Mouse (Mus musculus) MEL (cell line): ENCODE results near the gene Adamtsl1. TPM values are rescaled to one million over a fixed set of nuclear protein-coding genes. Genes with fewer than 3 reads are reported as not detected.

ENCODE experiments used
- DNase-seq: peaks from one replicate; pipeline ENCODE4 v3.0.0; 2011; ENCODE audit warnings: low read depth, low spot score
- H3K27ac ChIP-seq: 2 replicates; pipeline ENCODE4 v1.5.1; 2012; ENCODE audit warnings: low read depth, mild to moderate bottlenecking, control low read depth, low read length, moderate library complexity; ENCODE audit not compliant: control insufficient read depth
- H3K27me3 ChIP-seq, 2 experiments: fragments of 150-350 bp in 1 of 2; sonication (generic) in 1 of 2; 2 replicates each; pipeline ENCODE4 v1.6.1; 2012; ENCODE audit warnings: low read length in 2 of 2, mild to moderate bottlenecking in 2 of 2, improper control_type of control experiment in 1 of 2, moderate library complexity in 1 of 2; ENCODE audit not compliant: insufficient read depth in 2 of 2, control insufficient read depth in 1 of 2
- H3K36me3 ChIP-seq, 2 experiments: 2 replicates each; pipeline ENCODE4 v1.6.1; 2012 to 2014; ENCODE audit warnings: low read length in 2 of 2, improper control_type of control experiment in 1 of 2, inconsistent platforms in 1 of 2, mild to moderate bottlenecking in 1 of 2; ENCODE audit not compliant: insufficient read depth in 2 of 2, control insufficient read depth in 1 of 2
- H3K4me1 ChIP-seq, 2 experiments: fragments of 150-350 bp in 1 of 2; sonication (generic) in 1 of 2; 2 replicates each; pipeline ENCODE4 v1.6.1; 2012; ENCODE audit warnings: low read length in 2 of 2, improper control_type of control experiment in 1 of 2, mild to moderate bottlenecking in 1 of 2; ENCODE audit not compliant: insufficient read depth in 2 of 2, control insufficient read depth in 1 of 2
- H3K4me3 ChIP-seq, 2 experiments: fragments of 150-350 bp in 1 of 2; sonication (generic) in 1 of 2; 2 replicates each; pipeline ENCODE4 v1.5.1; 2012; ENCODE audit warnings: low read depth in 2 of 2, low read length in 2 of 2, mild to moderate bottlenecking in 2 of 2, moderate library complexity in 2 of 2, control low read depth in 1 of 2, improper control_type of control experiment in 1 of 2; ENCODE audit not compliant: control insufficient read depth in 1 of 2, insufficient read depth in 1 of 2
- H3K79me2 ChIP-seq: 2 replicates; pipeline ENCODE4 v1.6.1; 2012; ENCODE audit warnings: mild to moderate bottlenecking, low read length, moderate library complexity; ENCODE audit not compliant: control insufficient read depth, poor library complexity, insufficient read depth
- H3K9ac ChIP-seq: 2 replicates; pipeline ENCODE4 v1.6.1; 2012; ENCODE audit warnings: low read depth, mild to moderate bottlenecking, control low read depth, low read length, moderate library complexity; ENCODE audit not compliant: control insufficient read depth, poor library complexity, severe bottlenecking
- H3K9me3 ChIP-seq: fragments of 150-350 bp; sonication (generic); replicated peaks from 2 replicates; pipeline ENCODE4 v1.6.1; 2012; ENCODE audit warnings: mild to moderate bottlenecking, low read length, improper control_type of control experiment, moderate library complexity; ENCODE audit not compliant: insufficient read depth
- BHLHE40 ChIP-seq: IDR thresholded peaks from 2 replicates; pipeline ENCODE4 v1.6.1; 2012; ENCODE audit warnings: low read depth, mild to moderate bottlenecking, inconsistent platforms, low read length, improper control_type of control experiment, borderline replicate concordance
- CHD1 ChIP-seq: IDR thresholded peaks from 2 replicates; pipeline ENCODE4 v1.6.1; 2012; ENCODE audit warnings: low read depth, mild to moderate bottlenecking, inconsistent platforms, low read length, improper control_type of control experiment
- CHD2 ChIP-seq: IDR thresholded peaks from 2 replicates; pipeline ENCODE4 v1.6.1; 2011; ENCODE audit warnings: low read length, improper control_type of control experiment
- CTCF ChIP-seq, 3 experiments: IDR thresholded peaks in 2 of 3; conservative IDR thresholded peaks in 1 of 3; 2 replicates each; pipeline ENCODE4 v1.5.1; 2011 to 2012; ENCODE audit warnings: low read length in 3 of 3, low read depth in 2 of 3, mild to moderate bottlenecking in 2 of 3, improper control_type of control experiment in 1 of 3, inconsistent platforms in 1 of 3, mixed read lengths in 1 of 3, moderate library complexity in 1 of 3; ENCODE audit not compliant: control insufficient read depth in 1 of 3, insufficient read depth in 1 of 3, poor library complexity in 1 of 3, severe bottlenecking in 1 of 3
- E2F4 ChIP-seq: IDR thresholded peaks from 2 replicates; pipeline ENCODE4 v1.6.1; 2011; ENCODE audit warnings: low read depth, low read length, improper control_type of control experiment, borderline replicate concordance
- GATA1 ChIP-seq: IDR thresholded peaks from 2 replicates; pipeline ENCODE4 v1.6.1; 2011; ENCODE audit warnings: low read depth, low read length, improper control_type of control experiment
- JUND ChIP-seq: IDR thresholded peaks from 2 replicates; pipeline ENCODE4 v1.6.1; 2011; ENCODE audit warnings: low read depth, mild to moderate bottlenecking, improper control_type of control experiment, low read length
- KAT2A ChIP-seq: conservative IDR thresholded peaks from 2 replicates; pipeline ENCODE4 v1.6.1; 2012; ENCODE audit warnings: low read depth, low read length, improper control_type of control experiment, inconsistent platforms
- MAZ ChIP-seq: IDR thresholded peaks from 2 replicates; pipeline ENCODE4 v1.6.1; 2012; ENCODE audit warnings: low read depth, mild to moderate bottlenecking, inconsistent platforms, low read length, improper control_type of control experiment
- MYB ChIP-seq: IDR thresholded peaks from 2 replicates; pipeline ENCODE4 v1.6.1; 2011; ENCODE audit warnings: mild to moderate bottlenecking, low read depth, low read length, improper control_type of control experiment
- NRF1 ChIP-seq: IDR thresholded peaks from 2 replicates; pipeline ENCODE4 v1.6.1; 2014; ENCODE audit warnings: low read depth, mild to moderate bottlenecking, inconsistent platforms, low read length, improper control_type of control experiment, moderate library complexity; ENCODE audit not compliant: poor library complexity, insufficient read depth, severe bottlenecking
- POLR2AphosphoS2 ChIP-seq: IDR thresholded peaks from 2 replicates; pipeline ENCODE4 v1.6.1; 2011; ENCODE audit warnings: low read length, improper control_type of control experiment
- RCOR1 ChIP-seq: IDR thresholded peaks from 2 replicates; pipeline ENCODE4 v1.6.1; 2012; ENCODE audit warnings: low read depth, mild to moderate bottlenecking, inconsistent platforms, low read length, improper control_type of control experiment
- SIN3A ChIP-seq: IDR thresholded peaks from 2 replicates; pipeline ENCODE4 v1.6.1; 2012; ENCODE audit warnings: low read length, improper control_type of control experiment, inconsistent platforms
- TBP ChIP-seq: IDR thresholded peaks from 2 replicates; pipeline ENCODE4 v1.8.0; 2011; ENCODE audit warnings: low read depth, low read length, improper control_type of control experiment
- TCF12 ChIP-seq: IDR thresholded peaks from 2 replicates; pipeline ENCODE4 v1.6.1; 2014; ENCODE audit warnings: low read depth, mild to moderate bottlenecking, inconsistent platforms, low read length, improper control_type of control experiment, moderate library complexity
- USF1 ChIP-seq: IDR thresholded peaks from 2 replicates; pipeline ENCODE4 v1.6.1; 2014; ENCODE audit warnings: low read depth, mild to moderate bottlenecking, inconsistent platforms, low read length, improper control_type of control experiment, moderate library complexity
- USF2 ChIP-seq, 2 experiments: IDR thresholded peaks; 2 replicates each; pipeline ENCODE4 v1.6.1; 2011 to 2012; ENCODE audit warnings: improper control_type of control experiment in 2 of 2, low read length in 2 of 2, borderline replicate concordance in 1 of 2, inconsistent platforms in 1 of 2, low read depth in 1 of 2, mild to moderate bottlenecking in 1 of 2; ENCODE audit not compliant: insufficient read depth in 1 of 2
- ZC3H11A ChIP-seq: IDR thresholded peaks from 2 replicates; pipeline ENCODE4 v1.6.1; 2012; ENCODE audit warnings: low read depth, mild to moderate bottlenecking, inconsistent platforms, low read length, improper control_type of control experiment
- ZKSCAN1 ChIP-seq: IDR thresholded peaks from 2 replicates; pipeline ENCODE4 v1.6.1; 2012; ENCODE audit warnings: low read depth, mild to moderate bottlenecking, inconsistent platforms, low read length, improper control_type of control experiment, moderate library complexity
- polyA plus RNA-seq, 2 experiments: library from polyadenylated mRNA; stranded (reverse) in 1 of 2; unstranded in 1 of 2; fragments of >175 nt in 1 of 2; fragments of >200 nt in 1 of 2; gene quantifications; 2 replicates each; pipeline versions ENCODE4 v1.2.1 to v1.2.4; 2012; ENCODE audit warnings: low replicate concordance in 2 of 2, low read depth in 1 of 2; ENCODE audit not compliant: insufficient read length in 2 of 2, insufficient read depth in 1 of 2, missing spikeins in 1 of 2
- total RNA-seq: library from RNA; depleted of rRNA; stranded (reverse); fragments of 300-350 nt; gene quantifications from 2 replicates; pipeline ENCODE4 v1.2.3, GENCODE M21; 2012

Adamtsl1 gene
- total and polyA plus RNA-seq, 3 experiments, result not detected

GRCm38 (mm10) chr4:86317916-86318542 lies 804.1 kb downstream of the Adamtsl1 start:
- H3K4me3 ChIP-seq, result no peak overlapping the region
- no peak overlapping the region for H3K9ac ChIP-seq
- no peaks in the 10 kb centered on the region for H3K27me3 ChIP-seq
- H3K79me2 ChIP-seq, result no peaks in the 10 kb centered on the region
- no peaks in the 10 kb centered on the region for H3K36me3 ChIP-seq
- no peak for TF ChIP-seq MYB
- no peak for TF ChIP-seq TBP
- no peak for TF ChIP-seq MAZ
- TF ChIP-seq NRF1, result no peak
- TF ChIP-seq USF2 (IDR thresholded peaks at IDR 0.05; ENCODE audit: borderline replicate concordance in 1 of 2, insufficient read depth in 1 of 2, low read depth in 1 of 2, low read length in 2 of 2), result no peak
- no peak for TF ChIP-seq KAT2A
- no peak for TF ChIP-seq BHLHE40
- no peak for TF ChIP-seq POLR2AphosphoS2
- no peak for TF ChIP-seq ZKSCAN1
- no peak for TF ChIP-seq E2F4
- no peak for TF ChIP-seq CHD1
- TF ChIP-seq RCOR1, result no peak
- no peak for TF ChIP-seq CHD2
- TF ChIP-seq USF1, result no peak
- no peak for TF ChIP-seq CTCF (IDR thresholded peaks at IDR 0.05 in 2 of 3, conservative IDR thresholded peaks at IDR 0.05 in 1 of 3; ENCODE audit: control insufficient read depth in 1 of 3, insufficient read depth in 1 of 3, low read depth in 2 of 3, low read length in 3 of 3, poor library complexity in 1 of 3, severe bottlenecking in 1 of 3)
- no peak for TF ChIP-seq ZC3H11A
- no peak for DNase-seq
- H3K27ac ChIP-seq, result no peak overlapping the region
- H3K9me3 ChIP-seq, result no peaks in the 10 kb centered on the region
- no peaks in the 10 kb centered on the region for H3K4me1 ChIP-seq

DNA sequence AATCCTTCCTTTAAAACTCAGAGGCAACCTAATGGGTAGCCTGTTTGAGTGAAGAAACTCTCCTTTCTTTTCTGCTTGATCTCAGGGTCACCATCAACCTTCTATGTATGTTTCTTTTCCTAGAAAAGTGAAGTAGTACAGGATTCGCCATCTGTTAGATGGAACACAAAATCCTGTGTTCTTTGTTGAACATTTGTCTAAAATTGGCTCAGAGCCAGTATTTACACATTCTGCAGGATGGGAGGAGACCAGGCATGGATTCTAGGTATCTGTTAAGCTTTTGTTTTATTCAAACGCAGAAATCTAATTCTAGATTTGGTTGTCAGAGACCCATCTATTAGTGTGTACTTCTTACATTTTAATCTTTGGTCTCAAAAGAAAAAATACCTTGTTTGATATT lies 811.4 kb downstream of the Adamtsl1 start:
- no peaks in the 10 kb centered on the region for H3K9me3 ChIP-seq
- no peaks in the 10 kb centered on the region for H3K79me2 ChIP-seq
- no peak for DNase-seq
- no peaks in the 10 kb centered on the region for H3K36me3 ChIP-seq
- H3K27me3 ChIP-seq, result no peaks in the 10 kb centered on the region
- H3K27ac ChIP-seq, result no peak overlapping the region
- no peak overlapping the region for H3K9ac ChIP-seq
- H3K4me1 ChIP-seq, result no peaks in the 10 kb centered on the region
- H3K4me3 ChIP-seq, result no peak overlapping the region
- no peak for TF ChIP-seq CHD1
- TF ChIP-seq GATA1, result no peak
- TF ChIP-seq KAT2A, result no peak
- TF ChIP-seq SIN3A, result no peak
- TF ChIP-seq JUND, result no peak
- no peak for TF ChIP-seq TCF12
- no peak for TF ChIP-seq BHLHE40
- TF ChIP-seq USF2 (IDR thresholded peaks at IDR 0.05; ENCODE audit: borderline replicate concordance in 1 of 2, insufficient read depth in 1 of 2, low read depth in 1 of 2, low read length in 2 of 2), result no peak
- TF ChIP-seq, all 39 proteins: peak for 0
